Mouse (Mus musculus) layer of hippocampus, adult 9-11 months (tissue): ENCODE data around the gene Mtus2.

Experiments
- DNase-seq: peaks from one replicate; pipeline ENCODE4 v3.0.0; 2022

The Mtus2 gene

DNA sequence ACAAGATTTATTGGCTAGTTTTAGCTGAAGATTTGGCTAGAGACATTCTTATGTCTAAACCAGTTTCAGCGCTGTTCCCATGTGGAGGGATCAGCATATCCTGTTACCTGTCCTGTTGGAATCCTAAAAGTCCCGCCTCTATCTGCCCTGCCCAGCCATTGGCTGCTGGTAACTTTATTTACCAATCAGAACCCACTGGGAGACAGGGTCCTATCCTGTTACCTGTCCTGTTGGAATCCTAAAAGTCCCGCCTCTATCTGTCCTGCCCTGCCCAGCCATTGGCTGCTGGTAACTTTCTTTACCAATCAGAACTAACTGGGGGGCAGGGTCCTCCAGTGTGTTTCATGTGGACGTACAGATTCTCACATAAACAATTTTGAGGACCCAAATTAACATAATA lies 234.3 kb downstream of the Mtus2 start:
- no peak for DNase-seq

DNA sequence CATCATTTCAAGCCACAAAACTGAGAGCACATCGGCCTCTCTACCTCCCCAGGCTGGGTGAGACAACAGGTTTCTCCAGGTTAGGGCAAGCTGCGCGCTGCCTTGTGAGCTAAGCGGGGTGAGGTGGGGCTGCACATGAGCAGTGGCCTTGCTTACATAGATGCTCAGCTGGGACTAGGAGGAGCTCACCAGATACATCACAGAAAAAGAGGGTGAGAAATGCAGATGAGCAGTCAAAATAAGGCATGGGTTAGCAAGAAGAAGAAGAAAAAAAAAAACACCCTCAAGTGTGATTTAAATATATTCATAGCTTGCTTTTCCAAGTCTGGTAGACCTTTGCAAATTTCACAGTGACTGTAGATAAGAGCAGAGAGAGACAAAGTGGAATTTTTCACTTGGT lies 254.7 kb downstream of the Mtus2 start:
- DNase-seq, result no peak

DNA sequence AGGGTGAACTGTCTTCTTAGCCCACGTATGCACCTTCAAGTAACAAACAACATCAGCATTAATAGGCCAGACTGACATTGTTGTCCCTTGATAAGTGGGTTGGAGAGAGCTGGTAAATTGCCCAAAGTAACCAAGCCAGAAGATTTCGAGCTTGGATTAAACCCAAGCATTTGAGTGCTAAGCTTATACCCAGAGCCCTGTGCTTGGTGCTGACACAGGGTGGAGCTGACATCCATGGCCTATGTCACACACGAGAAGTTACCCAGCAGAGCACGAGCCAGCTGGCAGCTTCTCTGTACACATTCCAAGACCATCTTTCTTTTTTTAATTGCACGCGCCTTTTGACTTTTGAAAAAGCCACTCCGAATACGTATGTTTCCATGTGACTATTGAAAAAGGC lies 259.7 kb downstream of the Mtus2 start:
- DNase-seq, result no peak

DNA sequence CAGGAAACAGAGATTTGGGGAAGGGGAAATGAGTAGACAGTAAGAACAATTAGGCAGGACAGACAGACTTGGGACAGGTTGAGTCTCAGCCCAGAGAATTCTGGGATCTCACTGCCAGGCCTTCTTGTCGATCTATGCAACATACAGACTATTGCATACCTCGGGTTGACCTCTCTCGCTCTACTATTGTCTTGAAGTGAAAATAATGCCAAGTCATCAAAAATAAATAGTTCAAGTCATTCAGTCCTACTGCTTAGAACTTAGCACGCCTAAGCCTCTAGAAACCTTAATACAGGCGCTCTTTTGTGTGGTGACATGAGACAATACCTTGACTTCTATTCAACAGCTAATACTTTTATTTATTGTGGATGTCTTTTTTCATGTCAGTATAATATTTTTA lies 265.8 kb downstream of the Mtus2 start:
- no peak for DNase-seq

DNA sequence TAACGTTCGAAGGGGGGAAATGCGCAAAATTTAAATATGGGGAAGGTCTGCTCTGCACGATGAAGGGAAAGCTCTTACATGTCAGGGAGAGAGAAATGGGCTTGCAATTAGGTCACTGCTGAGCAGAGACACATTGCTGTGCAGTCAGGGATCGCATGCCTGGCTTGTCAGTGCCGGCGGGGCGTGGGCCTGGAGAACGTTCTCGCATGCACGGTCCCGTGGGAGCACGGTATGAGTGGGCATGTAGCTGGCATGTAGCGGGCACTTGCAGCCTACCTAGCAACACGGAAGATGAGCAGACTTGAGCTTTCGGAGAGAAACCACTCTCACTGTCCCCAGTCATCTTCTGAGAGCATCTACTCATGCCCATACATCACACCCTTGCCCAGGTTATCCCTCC lies 266.9 kb downstream of the Mtus2 start:
- DNase-seq, result no peak

DNA sequence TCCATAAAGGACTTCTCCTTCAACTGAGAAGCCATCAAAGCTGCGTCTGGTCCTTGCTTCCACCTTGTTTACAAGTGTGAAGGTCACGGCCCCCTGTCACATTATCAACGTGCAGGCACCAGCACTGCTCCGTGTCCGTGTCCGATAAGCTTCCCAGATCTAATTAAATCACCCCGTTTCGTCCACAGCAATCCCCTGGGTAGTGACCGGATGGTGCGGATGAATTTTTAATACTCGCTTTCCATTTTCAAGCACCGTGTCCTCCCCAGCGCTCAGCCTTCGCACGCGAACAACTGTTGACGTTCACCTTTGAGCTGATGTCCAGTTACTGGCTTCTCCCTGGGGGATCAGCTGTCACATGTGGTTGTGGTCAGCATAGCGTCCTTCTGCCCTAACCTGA lies 276.6 kb downstream of the Mtus2 start:
- DNase-seq, result no peak

DNA sequence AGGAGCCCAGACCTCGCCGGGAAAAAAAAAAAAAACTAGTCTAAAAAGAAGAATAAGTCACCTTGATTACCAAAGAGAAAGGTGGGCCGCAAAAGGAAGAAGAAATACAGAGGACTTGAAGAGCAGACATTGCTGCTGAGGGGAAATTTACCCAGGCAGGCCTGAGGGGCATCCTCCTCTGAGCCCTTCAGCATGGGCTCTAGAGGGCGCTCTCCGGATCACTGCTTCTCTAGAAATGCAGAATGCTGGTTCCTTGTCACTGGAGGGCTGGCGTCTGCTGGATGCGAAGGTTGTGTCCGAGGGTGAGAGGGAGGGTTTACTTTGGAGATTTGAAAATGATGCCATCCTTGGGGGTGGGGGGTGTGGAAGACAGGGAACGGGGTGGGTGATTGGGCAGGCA lies 279.5 kb downstream of the Mtus2 start:
- DNase-seq, result no peak

DNA sequence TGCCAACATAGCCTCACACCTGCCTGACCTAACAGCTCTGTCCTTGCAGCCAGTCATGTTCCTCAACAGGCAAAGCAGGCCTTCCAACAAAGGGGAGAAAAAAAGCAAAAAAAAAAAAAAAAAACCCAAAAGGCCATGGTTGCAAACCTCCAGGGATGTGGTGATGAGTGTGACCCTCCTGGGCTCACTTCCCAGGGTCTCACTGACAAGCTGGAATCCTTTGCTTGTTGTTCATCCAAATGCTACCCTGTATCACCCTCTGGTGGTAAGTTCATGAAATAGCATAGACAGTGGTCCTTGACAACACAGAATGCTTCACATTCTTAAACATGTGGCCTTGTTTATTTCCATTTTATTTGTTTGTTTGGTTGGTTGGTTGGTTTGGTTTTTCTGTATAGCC lies 281.9 kb downstream of the Mtus2 start:
- no peak for DNase-seq

DNA sequence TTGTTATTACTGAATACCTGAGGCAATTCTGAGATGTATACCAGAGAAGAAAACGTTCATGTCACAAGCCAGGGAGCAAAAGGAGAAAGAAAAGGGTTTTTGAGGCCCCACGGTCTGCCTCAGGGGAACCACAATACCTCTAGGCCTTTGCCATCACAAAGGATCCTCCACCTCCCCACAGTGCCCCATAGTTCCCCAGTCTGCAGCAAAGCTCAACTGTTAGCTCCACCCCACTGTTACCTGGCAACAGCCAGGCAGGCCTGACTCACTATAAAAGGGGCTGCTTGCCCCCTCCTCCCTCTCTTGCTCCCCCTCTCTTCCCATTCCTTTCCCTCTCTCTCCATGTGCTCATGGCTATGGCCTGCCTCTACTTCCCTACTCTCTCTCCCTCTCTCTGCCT lies 282.6 kb downstream of the Mtus2 start:
- no peak for DNase-seq

DNA sequence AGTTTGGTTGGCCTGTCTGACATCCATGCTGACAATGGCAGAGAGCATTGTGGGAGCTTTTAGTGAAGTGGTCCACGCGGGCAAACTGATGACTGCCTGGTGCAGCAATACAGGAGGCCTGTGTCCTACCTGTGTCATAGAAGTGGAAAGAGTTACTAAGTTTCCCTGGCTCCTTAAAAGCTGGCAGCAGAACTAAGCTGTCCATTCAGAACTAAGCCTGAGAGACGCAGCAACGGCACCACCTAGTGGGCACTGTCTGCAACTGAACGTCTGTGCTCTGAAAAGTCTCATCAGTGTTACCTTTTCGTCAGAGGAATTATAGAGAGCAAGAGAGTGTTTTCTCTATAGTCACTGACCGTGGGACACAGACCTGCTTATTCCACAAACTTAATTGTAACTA lies 284.8 kb downstream of the Mtus2 start:
- DNase-seq, result peak; percentile 33

DNA sequence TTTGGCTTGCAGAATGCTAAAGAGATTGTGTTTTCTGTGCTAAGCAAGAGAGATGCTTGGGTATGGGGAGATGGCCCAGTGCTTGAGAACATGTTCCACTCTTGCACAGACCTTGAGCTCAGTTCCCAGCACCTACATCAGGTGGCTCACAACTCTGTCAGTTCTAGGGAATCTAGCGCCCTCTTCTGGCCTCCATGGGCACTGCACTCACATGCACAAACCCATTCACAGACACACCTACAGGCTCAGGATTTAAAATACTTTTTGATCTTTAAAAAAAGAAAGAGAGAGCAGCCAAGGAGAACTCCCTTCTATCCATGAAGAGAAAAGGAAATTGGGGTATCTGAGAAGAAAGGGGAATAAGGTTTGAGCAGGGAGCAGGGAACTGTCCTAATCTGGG lies 287.4 kb downstream of the Mtus2 start:
- no peak for DNase-seq

DNA sequence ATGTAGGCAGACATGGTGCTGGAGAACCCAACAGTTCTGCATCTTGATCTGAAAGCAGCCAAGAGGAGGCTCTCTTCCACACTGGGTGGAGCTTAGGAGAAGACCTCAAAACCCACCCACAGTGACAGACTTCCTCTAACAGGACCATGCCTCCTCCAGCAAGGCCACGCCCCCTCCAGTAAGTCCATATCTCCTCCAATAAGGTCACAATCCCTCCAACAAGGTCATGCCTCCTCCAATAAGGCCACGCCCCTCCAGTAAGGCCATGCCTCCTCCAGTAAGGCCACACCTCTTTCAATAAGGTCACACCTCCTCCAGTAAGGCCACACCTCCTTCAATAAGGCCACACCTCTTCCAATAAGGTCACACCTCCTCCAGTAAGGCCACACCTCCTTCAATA lies 288.3 kb downstream of the Mtus2 start:
- no peak for DNase-seq

DNA sequence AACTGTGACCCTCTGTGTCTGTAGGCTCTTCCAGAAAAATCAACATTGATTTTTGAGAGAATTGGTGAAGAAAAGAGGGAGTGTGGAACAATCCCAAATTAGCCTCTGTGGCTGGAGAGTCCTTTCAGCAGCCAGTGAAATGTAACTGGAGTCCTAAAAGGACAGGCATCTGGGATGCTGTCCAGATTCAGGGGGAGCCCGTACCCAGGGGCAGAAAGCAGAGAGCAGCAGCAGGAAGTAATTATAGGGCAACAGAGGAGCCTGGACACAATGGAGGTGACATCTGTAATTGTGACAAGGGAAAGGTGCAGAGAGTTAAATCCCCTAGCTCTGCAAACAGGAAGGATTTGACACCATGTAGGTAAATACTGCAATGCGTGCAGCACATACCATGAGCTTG lies 291.1 kb downstream of the Mtus2 start:
- DNase-seq, result no peak

DNA sequence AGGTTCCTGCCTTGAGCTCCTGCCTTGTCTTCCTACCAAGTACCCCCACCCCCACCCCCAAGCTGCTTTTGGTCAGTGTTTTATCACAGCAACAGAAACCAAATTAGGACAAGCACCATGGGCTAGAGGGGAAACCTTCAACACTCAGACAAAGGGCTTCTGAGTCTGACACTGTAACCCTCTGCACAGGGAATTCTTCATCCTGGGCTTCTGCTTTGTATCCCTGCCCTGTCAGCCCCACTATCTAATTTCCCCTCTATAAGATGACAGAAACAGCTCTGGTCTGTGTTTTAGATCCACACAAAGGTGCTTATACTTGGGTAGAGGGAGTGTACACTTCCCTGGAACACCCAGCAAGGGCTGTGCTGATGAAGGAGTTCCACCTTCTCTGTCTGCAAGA lies 294.7 kb downstream of the Mtus2 start:
- no peak for DNase-seq

DNA sequence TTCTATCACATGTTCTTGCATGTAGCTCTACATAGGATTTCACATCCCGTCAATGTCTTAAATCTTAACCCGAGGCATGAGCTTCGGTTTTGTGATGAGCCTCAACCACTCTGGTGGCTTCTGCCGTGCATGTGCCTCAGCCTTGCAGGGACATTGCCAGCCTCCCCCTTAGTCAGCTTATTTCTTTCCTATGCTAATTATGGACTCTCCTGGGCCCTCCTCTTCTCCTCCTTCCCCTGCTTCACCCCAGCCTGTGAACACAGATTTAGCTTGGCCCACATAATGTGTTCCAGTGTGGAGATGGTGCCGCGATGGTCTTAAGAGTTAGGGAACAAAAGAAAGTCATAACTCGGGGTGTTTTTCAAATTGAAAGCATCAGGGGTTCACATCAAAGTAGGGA lies 304.9 kb downstream of the Mtus2 start:
- no peak for DNase-seq

DNA sequence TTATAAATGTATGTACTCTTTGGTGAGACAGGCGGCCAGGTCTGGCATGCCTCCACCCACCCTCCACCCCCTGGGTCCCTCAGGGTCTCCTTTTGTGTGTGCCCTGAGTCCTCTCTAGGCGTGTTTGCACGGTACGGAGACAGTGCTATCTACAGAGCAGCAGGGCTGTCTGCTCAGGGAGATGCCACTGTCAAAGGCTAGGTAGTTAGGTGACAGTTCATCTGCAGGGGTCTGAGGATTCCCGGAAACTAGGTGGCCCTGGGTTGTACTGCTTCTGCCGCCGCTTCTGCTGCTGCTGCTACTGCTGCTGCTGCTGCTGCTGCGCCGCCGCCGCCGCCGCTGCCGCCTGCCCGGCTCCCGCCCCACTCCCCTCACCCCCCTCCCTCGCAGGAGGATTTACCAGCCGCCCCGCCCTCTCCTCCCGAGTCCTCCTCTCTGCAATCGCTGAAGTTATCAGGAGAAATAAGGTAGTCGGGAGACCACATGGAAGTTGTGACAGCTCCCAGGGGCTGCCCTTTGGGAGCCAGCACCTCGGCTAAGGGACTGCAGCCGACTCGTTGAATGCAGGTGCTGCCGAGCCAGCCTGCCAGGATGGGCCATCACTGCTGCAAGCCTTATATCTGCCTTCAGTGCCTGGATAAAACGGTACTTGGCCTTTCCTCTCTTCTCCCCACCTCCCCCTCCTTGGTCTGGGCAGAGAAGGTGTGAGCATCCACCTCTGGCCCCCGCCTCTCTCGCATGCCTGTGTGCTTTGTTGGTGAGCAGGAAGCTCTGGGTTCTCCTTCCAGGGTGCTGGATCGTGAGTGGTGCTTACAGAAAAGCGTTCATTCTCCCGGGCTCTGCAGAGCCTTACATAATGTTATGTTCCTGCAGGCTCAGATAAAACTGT lies 307.9 kb downstream of the Mtus2 start:
- DNase-seq, result peak; percentile 77

DNA sequence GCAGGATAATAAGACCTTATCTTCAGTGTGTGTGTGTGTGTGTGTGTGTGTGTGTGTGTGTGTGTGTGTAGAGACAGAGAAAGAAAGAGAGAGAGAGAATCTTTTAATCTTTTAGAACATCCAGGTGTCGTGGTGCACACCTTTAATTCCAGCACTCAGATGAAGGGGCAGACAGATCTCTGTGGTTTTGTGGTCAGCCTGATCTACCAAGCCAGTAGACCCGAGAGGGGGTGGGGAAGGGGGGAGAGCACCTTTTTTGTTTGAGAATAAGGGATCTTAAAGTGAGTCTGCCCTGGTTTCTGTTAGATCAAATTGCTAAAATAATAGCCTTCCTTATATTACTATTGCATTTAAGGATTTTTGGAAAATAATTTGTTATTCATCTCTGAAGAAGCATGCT lies 309.7 kb downstream of the Mtus2 start:
- DNase-seq, result no peak

DNA sequence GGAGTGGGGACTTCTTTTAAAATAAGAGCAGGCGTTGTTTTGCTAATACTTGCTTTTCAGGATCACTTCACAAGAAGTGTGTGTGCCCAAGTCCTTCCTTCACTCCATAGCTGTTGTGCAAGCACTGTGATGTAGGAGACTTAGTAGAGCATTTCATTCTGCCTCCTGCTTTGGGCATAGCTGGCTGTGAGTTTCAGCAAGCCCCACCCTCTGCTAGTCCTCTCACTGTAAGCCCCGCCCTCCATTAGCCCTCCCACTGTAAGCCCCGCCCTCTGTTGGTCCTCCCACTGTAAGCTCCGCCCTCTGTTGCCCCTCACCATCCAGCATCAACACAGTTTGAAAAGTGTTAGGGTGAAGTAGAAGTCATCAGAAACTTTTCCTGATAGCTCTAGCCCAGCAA lies 310.3 kb downstream of the Mtus2 start:
- DNase-seq, result no peak

DNA sequence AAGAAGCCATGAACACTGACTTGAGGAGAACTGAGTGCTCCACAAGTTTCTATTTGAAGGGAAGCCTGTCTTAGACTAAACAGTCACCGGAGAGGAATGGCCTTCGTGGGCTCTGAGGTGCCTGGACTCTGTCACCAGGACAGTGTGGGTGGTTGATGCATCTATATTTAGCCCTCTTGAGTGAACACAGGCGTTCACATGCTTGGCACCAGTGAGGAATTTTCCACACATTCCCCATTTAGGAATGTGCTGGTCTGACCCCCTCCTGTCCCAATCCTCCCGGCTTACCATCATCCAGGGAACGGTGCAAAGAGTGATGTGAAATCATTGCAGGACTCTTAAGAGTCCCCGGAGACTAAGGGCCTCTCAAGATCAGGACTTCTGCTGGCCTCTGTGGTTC lies 314.9 kb downstream of the Mtus2 start:
- DNase-seq, result no peak

DNA sequence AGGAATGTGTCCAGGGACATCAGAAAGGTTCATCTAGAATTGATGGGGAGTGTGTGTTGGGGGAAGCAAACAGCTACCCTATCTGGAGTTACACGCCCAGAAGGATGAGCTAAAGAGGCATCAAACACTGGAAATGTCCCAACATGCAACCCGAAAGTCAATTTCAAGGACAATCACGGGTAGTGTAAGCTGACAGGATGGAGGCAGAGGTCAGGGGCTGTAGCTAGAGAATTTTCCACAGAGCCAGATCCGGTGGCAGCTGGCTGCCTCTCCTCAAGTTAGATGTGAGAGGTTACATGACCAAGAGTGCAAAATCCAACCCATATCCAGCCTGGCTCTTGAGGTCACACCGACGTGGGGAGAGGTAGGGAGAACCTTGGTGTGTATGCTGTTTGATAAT lies 315.7 kb downstream of the Mtus2 start:
- DNase-seq, result no peak

DNA sequence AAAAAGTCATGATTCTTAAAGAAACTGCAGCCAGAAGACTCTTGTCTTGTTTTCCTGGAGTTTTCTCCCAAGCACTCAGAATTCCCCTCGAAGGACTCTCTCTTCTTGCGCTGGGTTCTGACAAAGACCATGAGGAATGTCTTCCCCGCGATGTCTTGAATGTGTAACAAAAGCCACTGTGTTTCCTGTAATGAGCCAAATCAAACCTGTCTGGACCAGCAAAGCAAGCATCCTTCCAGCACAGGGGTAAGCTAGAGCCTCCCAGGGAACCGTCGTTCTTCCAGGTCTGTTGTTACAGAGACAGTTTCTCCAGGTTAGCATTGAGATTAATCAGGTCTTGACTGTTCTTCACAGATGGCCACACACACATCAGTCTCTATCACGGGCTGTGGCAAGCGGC lies 321.1 kb downstream of the Mtus2 start:
- DNase-seq, result no peak

DNA sequence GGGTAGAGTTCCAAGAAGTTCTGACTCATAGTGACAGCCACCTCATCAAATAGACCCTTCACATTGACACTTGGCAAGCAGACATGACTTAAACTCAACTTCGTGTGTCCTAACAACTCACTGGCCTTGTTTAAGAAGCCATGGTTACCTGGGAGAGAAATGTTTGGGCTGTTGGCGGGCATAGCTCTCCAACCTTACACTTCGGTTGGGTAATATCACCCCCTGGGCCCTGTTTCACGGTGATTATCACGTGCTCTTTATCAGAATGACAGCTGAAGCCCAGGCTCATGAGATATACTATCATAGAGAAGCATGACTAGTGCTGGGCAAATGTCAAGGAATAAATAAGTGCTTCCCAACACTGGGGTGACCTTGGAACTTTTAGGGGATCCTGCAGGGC lies 323.2 kb downstream of the Mtus2 start:
- no peak for DNase-seq

DNA sequence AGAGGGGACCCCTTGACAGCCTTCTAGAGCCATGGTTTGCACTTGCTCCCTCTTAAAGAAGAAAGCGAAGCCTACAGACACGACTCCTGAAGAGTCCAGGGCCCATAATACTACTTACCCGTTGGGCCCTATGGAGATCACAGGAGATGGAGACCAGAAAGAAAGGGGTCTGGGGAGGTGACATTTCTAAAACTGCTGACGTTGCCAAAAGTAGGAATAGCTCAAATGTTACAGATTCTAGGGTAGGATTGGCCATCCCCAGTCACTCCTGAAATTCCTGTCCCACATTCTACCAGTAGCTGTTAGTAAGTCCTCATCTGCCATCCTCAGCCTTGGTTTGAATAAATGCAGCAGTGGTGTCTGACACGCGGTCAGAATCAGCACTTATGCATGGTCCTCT lies 325.0 kb downstream of the Mtus2 start:
- DNase-seq, result no peak

DNA sequence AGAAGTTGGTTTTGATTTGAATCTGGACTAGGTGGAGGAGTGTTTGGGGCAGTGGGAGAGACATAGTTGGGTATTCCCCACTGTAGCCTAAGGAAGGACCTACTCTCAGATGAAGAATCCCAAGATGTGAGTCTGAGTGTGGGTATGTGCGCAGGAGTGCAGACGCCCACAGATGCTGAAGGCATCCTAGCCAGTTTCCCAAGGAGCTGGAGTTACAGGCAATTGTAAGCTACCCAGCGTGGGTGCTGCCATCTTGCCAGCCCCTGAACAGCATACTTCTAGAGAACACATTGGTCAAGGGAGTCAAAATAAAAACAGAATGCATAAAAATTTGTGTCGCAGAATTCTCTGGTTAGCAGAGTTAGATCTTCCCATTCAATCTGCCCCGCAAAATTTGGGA lies 325.5 kb downstream of the Mtus2 start:
- peak; percentile 47 for DNase-seq

DNA sequence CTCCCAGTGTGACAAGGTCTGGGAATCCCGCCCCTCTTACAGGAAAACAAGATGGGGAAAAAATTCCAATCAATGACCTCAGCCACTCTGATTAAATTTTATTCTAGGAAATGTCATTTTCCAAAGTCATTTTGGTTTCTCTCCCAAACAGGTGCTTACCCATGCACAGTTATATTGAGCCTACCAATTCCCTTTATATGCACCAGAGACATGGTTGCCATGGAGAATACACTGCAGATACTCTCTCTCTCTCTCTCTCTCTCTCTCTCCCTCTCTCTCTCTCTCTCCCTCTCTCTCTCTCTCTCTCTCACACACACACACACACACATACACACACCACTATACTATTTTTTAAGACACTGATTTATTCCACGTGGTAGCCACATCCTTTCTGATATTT lies 326.1 kb downstream of the Mtus2 start:
- DNase-seq, result no peak
